Mouse (Mus musculus): Measurements from ENCODE around the gene Klf7.
A peak's percentile ranks its signal among the peaks of the same experiment; 100 is the strongest.
"Not testable (repeated sequence)": the region's sequence is repeated elsewhere in the genome, so short reads cannot be mapped to it uniquely, and the experiment has no call there.

Gene Klf7

GRCm38 (mm10) chr1:64121559-64122465, at the start of gene Klf7:
Klf7 (minus strand) TSS chr1:64122282.
- peak; percentile 99 for DNase-seq (ENCODE audit: low spot score in 2 of 2)

DNA sequence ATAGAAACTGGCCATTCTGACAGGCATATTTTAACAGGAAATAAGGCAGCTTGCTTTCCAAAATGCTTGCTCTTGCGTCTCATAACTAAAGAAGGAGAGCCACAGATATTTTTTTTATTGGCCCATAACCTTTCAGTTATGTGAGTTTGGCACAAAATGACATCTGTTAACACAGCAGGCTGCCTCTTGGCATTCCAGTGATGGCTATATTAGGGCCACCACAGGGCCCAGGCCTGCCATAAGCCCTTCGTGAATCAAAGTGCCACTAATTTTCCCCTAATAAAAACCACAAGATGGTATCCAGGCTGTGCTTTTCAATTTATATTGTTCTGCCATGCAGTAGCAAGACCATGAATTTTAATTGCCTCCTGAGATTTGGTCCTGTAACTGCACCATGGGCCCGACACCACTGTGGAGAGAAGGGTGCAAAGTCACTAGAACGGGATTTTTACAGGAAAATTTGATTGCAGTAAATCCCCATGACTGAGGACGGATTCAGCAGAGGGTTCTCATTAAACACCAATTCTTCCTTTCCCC, 42.5 kb upstream of the Klf7 start:
- no peak for DNase-seq (ENCODE audit: low spot score in 2 of 2)

DNA sequence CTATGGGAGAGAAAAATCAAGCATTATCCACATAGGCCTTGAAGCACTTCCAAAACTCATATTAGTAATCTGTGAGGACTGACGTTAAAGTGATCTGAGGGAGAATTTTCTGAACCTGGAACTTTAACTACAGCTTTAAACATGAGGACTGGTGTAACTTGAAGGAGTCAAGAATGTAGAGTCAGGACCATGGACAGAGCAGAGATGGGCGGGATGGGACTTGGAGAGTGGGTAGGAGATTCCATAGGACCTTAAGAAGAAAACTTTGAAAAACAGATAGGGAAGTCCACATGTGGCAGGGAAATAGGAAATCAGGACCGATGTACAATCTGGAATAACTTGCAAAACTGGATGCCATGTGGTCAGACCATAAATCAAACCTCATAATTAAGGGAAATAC, 36.7 kb upstream of the Klf7 start:
- DNase-seq (ENCODE audit: low spot score in 2 of 2) = no peak

DNA sequence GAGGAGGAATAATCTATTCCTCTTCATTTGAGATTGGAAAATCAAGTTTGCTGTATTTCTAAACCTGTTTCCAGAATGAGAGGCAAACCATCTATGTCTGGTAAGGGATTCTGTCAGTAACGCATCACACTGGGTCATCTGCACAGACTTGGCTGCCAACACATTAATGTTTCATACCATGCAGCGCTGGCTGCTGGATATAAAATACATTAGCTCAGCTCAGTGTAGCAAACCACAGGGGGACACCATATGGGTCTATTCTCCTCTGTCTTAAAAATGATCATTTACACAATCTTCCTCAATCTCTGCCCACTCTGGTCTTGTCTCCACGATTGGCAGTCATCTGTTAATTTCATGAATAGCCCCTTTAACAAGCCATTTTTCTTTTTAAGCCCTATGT, 27.1 kb upstream of the Klf7 start:
- DNase-seq (ENCODE audit: low spot score in 2 of 2) = no peak

DNA sequence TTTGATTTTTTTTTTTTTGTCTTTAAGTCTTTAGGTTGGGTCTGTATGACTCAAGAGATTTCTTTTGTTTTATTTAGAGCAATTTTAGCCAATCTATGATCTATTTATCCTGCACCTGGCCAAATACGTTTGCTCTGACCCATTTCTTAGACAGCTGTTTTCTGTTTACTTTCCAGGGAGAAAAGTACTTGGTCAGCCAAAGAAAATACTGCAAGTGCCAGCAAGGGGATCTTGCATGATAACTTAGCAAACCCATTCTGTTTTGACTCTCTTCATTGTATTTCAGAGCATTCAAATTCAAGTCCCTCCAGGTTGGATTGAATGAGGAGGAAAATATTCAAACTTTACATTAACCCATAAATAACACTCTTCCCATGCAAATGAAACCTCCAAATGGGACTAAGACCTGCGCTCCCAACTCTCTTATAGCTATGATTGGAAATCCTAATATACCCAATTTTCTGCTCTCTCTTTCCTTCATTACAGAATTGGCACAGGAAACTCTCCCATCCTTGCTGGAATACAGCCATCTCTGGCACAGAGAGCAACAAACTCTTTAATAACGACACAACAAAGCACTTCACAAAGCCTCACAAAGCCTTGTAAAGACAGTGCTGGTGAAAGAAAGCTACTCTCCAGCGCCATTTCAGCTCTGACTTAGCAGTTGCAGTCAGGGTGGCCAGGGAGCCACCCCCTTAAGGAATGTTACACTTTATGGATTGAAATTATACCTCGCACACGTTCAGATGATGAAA, 20.8 kb upstream of the Klf7 start:
- DNase-seq (ENCODE audit: low spot score in 2 of 2) = no peak

- DNase-seq (ENCODE audit: low spot score in 2 of 2) = no peak
Observed at GRCm38 (mm10) chr1:64134439-64134838, 12.4 kb upstream of the Klf7 start.

DNA sequence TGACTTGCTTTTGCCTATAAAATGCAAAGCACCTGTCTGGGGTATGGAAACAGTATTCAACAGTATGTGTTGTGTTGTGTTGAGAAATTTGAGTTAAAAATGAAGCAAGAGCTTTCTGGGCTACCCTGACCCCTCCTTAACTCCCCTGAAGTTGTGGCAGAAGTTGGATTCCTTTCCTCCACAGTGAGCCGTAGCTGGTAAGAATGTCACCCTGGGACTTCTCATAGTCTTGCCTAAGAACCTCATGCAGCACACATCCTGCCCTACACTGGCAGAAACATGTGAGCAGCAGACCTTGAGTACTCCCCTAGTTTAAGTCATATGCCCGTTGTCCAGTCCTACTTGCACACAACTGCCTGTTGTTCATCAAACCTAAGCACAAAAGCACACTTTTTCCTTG, 4.7 kb upstream of the Klf7 start:
- DNase-seq (ENCODE audit: low spot score in 2 of 2) = no peak

- DNase-seq (ENCODE audit: low spot score in 2 of 2) = no peak
Observed at GRCm38 (mm10) chr1:64122466-64122830, 366 bp upstream of the Klf7 start.

- DNase-seq (ENCODE audit: low spot score in 2 of 2) = peak; percentile 58 to 72
Observed at GRCm38 (mm10) chr1:64120811-64121515, 1.1 kb downstream of the Klf7 start.

DNA sequence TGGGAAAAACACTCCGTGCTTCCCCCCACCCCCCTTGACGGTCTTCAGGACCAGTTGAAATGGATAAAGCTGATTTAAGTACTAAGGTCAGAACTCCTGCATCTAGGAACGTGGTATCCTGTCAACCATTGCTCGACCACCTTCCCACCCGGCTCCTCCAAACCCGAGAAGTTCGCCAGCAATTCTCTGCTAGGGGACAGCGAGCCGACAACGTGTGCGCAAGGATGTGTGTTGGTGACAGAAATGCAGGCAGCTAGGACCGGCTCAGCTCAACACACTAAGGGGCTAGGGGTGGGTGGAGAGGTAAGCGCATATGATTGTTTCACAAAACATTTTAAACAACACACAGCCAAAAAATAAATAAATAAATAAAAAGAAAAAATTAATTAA, 1.7 kb downstream of the Klf7 start:
- DNase-seq (ENCODE audit: low spot score in 2 of 2) = peak in 1 of 2 experiments; percentile 48

GRCm38 (mm10) chr1:64119851-64120250, 2.2 kb downstream of the Klf7 start:
- DNase-seq (ENCODE audit: low spot score in 2 of 2) = peak in 1 of 2 experiments; percentile 51

- DNase-seq (ENCODE audit: low spot score in 2 of 2) = peak in 1 of 2 experiments; percentile 42
Observed at GRCm38 (mm10) chr1:64119358-64119794, 2.7 kb downstream of the Klf7 start.

- DNase-seq (ENCODE audit: low spot score in 2 of 2) = no peak
Observed at GRCm38 (mm10) chr1:64118285-64119170, 3.6 kb downstream of the Klf7 start.

- no peak for DNase-seq (ENCODE audit: low spot score in 2 of 2)
Observed at GRCm38 (mm10) chr1:64117478-64118284, 4.4 kb downstream of the Klf7 start.

- no peak for DNase-seq (ENCODE audit: low spot score in 2 of 2)
Observed at GRCm38 (mm10) chr1:64116746-64117455, 5.2 kb downstream of the Klf7 start.

GRCm38 (mm10) chr1:64114579-64114978, 7.5 kb downstream of the Klf7 start:
- DNase-seq (ENCODE audit: low spot score in 2 of 2) = no peak

GRCm38 (mm10) chr1:64108653-64109052, 13.4 kb downstream of the Klf7 start:
- not testable (repeated sequence) for DNase-seq (ENCODE audit: low spot score in 2 of 2)

DNA sequence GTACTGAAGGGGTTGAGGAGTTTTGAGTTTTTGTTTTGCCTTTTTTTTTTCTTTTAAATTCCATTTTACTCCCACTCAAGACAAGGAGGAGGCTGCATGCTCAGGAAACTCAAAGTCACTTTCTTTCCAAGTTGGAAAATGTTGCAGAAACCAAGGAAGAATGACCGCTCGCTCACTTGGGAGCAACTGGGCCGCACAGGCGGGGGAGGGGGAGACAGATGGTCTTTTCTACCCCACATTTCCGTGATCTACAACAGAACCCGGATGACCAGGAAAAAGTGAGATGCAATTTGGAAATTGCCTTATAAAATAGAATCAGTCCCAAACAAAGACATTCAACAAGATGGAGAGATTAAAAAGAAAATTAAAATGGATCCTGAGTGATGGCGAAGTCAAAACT, 14.6 kb downstream of the Klf7 start:
- no peak for DNase-seq (ENCODE audit: low spot score in 2 of 2)

DNA sequence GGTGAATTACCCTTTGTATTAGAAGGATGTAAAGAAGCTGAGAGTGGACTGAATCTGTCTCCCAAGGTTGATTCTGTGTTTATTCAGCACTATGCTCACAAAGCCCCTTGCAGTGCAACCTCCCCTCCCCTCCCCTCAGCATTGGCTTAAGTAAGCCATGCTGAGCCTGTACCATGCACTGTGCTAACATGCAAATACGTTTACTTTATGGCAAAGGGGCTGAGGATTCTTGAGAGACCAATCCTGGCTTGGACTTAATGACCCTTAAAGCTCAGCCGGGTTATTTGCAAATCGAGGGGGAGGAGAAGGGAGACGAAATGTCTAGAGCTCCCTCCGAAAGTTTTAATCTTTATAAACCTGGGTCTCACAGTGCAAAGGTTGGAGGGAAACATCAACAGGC, 16.0 kb downstream of the Klf7 start:
- DNase-seq (ENCODE audit: low spot score in 2 of 2) = no peak

Measured in left cerebral cortex, adult 9 months (tissue).